Mouse (Mus musculus): ENCODE results near the gene Cdkn1c. TPM values are rescaled to one million over a fixed set of nuclear protein-coding genes. Genes with fewer than 3 reads are reported as not detected.

Cdkn1c gene
- polyA plus RNA-seq, 1 experiment from 2014 or later = 275 TPM

GRCm38 (mm10) chr7:143428814-143429499 is 31.9 kb downstream of the Cdkn1c start:
- H3K36me3 ChIP-seq = no peaks in the 10 kb centered on the region
- H3K27ac ChIP-seq (replicated peaks) = no peak overlapping the region
- no peak overlapping the region for H3K4me2 ChIP-seq
- H3K27me3 ChIP-seq (replicated peaks) = no peaks in the 10 kb centered on the region; the same call in none of the 2 replicates
- WGBS = 39% methylated on average over 2 of the region's 2 CpGs
- no peak for ATAC-seq (ENCODE audit: low FRiP score)
- H3K9me3 ChIP-seq (replicated peaks) = no peaks in the 10 kb centered on the region
- H3K4me1 ChIP-seq = peaks cover 22% of the 10 kb centered on the region
- H3K9ac ChIP-seq (replicated peaks) = no peak overlapping the region
- H3K4me3 ChIP-seq (replicated peaks) = no peak overlapping the region

- no peak overlapping the region for H3K4me3 ChIP-seq (replicated peaks)
- ATAC-seq (ENCODE audit: low FRiP score) = peak; percentile 73
- no peaks in the 10 kb centered on the region; the same call in none of the 2 replicates for H3K27me3 ChIP-seq (replicated peaks)
- H3K4me2 ChIP-seq = no peak overlapping the region
- 17% methylated on average over 23 of the region's 23 CpGs for WGBS
- H3K27ac ChIP-seq (replicated peaks) = no peak overlapping the region
- peaks cover 19% of the 10 kb centered on the region for H3K4me1 ChIP-seq
- no peaks in the 10 kb centered on the region for H3K9me3 ChIP-seq (replicated peaks)
- no peak overlapping the region for H3K9ac ChIP-seq (replicated peaks)
- H3K36me3 ChIP-seq = no peaks in the 10 kb centered on the region
Observed at GRCm38 (mm10) chr7:143428142-143428813, 32.6 kb downstream of the Cdkn1c start.

DNA sequence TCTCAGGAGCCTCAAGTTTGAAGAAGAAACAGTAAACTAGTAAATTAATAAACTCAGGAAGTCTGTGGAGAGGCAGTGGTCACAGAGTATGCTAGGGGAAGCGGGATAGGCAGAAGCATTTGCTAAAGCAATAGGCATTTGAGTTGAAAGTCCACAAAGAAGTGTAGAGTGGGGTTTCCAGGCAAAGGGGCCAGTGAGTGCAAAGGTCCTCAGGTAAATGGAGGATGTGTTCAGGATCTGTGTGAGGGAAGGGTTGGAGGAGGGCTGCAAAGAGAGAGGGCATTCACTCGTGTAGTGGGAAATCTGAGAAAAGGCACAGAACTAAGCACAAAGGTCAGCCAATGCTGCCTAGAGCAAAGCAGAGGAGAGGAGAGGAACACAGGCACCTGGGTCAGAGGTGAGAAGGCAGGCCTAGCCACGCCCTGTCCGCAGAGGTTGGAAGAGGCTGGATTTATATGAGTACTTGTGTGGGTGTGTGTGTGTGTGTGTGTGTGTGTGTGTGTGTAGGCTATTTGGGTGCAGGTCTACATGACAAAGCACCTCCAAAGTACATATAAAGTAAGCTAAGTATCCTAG is 41.2 kb downstream of the Cdkn1c start:
- Histone ChIP-seq H3K27ac (replicated peaks) (no peak overlapping the region), H3K36me3 (no peaks in the 10 kb centered on the region), H3K9me3 (replicated peaks) (no peaks in the 10 kb centered on the region), H3K4me2 (no peak overlapping the region), H3K9ac (replicated peaks) (no peak overlapping the region), H3K27me3 (replicated peaks) (no peaks in the 10 kb centered on the region), H3K4me3 (replicated peaks) (no peak overlapping the region), H3K4me1 (no peaks in the 10 kb centered on the region)
- 86% methylated on average over 4 of the region's 4 CpGs for WGBS
- no peak for ATAC-seq (ENCODE audit: low FRiP score)

DNA sequence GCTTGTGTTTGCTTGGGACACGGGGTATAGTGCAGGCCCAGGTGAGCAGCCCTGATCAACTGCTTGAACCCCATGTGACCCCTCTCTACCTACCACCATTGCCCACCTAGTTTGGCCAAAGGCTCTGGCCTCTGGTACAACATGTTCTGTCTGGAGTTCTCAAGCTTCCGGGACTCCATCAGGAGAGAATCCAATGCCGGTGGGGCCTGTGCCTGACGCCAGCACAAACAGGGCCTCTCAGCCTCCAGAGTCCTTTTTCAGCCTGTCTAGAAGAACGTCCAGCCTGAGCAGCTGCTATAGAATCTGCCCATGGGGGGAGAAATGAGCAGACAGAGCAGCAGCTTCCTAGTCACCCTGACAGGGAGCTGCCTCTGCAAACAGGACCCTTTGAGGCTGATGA is 43.0 kb downstream of the Cdkn1c start:
- no peaks in the 10 kb centered on the region for H3K9me3 ChIP-seq (replicated peaks)
- H3K4me3 ChIP-seq (replicated peaks) = no peak overlapping the region
- ATAC-seq (ENCODE audit: low FRiP score) = no peak
- no peaks in the 10 kb centered on the region for H3K4me1 ChIP-seq
- H3K4me2 ChIP-seq = no peak overlapping the region
- no peaks in the 10 kb centered on the region for H3K36me3 ChIP-seq
- H3K27ac ChIP-seq (replicated peaks) = no peak overlapping the region
- WGBS = 76% methylated on average over 5 of the region's 5 CpGs
- H3K27me3 ChIP-seq (replicated peaks) = no peaks in the 10 kb centered on the region
- no peak overlapping the region for H3K9ac ChIP-seq (replicated peaks)

DNA sequence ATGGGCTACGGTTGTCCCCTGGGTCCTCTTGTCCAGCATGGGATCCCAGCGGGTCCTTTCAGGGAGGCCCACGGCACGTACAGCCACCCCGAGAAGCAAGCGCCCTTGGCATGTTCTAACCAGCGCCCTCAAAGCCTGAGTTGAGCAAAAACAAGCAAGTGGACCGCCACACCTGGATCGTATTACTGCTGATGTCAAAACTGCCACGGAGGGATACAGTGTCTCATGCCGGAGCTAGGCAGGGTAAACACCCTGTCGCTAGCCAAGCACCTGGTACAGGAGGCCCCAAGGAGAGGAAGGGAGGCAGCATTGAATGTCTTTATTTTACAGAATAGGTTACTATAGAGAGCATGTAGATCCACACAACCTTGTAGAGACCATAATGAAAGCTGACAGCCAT is 44.4 kb downstream of the Cdkn1c start:
- H3K4me1 ChIP-seq = no peaks in the 10 kb centered on the region
- H3K4me2 ChIP-seq = no peak overlapping the region
- ATAC-seq (ENCODE audit: low FRiP score) = no peak
- no peak overlapping the region for H3K27ac ChIP-seq (replicated peaks)
- H3K9ac ChIP-seq (replicated peaks) = no peak overlapping the region
- no peak overlapping the region for H3K4me3 ChIP-seq (replicated peaks)
- H3K36me3 ChIP-seq = no peaks in the 10 kb centered on the region
- no peaks in the 10 kb centered on the region for H3K9me3 ChIP-seq (replicated peaks)
- whole genome bisulfite sequencing = 87% methylated on average over 12 of the region's 12 CpGs
- H3K27me3 ChIP-seq (replicated peaks) = no peaks in the 10 kb centered on the region

GRCm38 (mm10) chr7:143415070-143415469 is 45.8 kb downstream of the Cdkn1c start:
- 61% methylated on average over 4 of the region's 4 CpGs for WGBS
- Histone ChIP-seq H3K36me3 (no peaks in the 10 kb centered on the region), H3K4me3 (replicated peaks) (no peak overlapping the region), H3K4me1 (no peaks in the 10 kb centered on the region), H3K27ac (replicated peaks) (no peak overlapping the region), H3K27me3 (replicated peaks) (no peaks in the 10 kb centered on the region), H3K9me3 (replicated peaks) (no peaks in the 10 kb centered on the region), H3K9ac (replicated peaks) (no peak overlapping the region), H3K4me2 (no peak overlapping the region)
- no peak for ATAC-seq (ENCODE audit: low FRiP score)

DNA sequence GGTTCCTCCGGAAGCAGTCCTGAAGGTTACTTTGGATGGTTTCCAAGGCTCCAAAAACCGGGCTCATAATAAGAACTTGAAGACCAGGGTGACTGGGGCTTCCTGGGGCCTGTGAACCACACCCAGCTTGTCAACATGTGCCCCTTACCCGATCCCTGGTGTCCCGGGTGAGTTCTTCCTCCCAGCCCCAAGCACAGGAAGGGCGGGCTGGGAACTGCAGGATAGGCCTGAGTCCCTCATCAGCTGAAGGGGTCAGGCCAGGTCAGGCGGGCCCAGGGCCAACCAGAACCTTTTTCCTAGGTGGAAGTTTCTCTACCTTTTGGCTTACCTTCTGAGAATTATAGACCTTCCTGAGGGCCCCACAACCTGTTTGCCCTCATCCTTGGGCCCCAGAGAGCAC is 48.2 kb downstream of the Cdkn1c start:
- ATAC-seq (ENCODE audit: low FRiP score) = no peak
- Histone ChIP-seq H3K4me3 (replicated peaks) (no peak overlapping the region), H3K9ac (replicated peaks) (no peak overlapping the region), H3K36me3 (no peaks in the 10 kb centered on the region), H3K4me2 (no peak overlapping the region), H3K27me3 (replicated peaks) (no peaks in the 10 kb centered on the region), H3K4me1 (peaks cover 15% of the 10 kb centered on the region), H3K9me3 (replicated peaks) (no peaks in the 10 kb centered on the region), H3K27ac (replicated peaks) (no peak overlapping the region)
- WGBS = 84% methylated on average over 6 of the region's 6 CpGs

DNA sequence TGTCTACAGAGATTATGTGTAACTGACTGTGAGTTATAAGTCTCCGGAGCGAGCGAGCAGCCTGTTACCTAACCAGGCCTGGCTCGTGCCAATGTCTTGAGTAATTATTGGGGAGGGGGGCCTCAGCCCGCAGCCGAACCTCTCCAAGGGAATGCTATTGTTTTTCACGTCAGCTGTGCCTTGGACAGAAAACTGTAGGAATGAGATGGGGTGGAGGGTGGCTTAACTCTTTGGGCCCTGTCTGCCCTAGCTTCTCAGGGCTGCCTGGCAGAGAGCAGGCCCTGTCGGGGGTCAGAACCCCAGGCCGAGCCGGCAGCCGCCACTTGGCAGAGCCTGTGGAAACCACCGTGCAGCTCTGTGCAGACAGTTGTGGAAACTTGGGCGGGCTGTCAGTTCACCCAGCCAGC is 52.2 kb downstream of the Cdkn1c start:
- H3K4me2 ChIP-seq = no peak overlapping the region
- no peaks in the 10 kb centered on the region for H3K9me3 ChIP-seq (replicated peaks)
- H3K27ac ChIP-seq (replicated peaks) = peak overlapping the region; percentile 23; the same call in 1 of the 2 replicates
- no peaks in the 10 kb centered on the region for H3K27me3 ChIP-seq (replicated peaks)
- no peak overlapping the region for H3K4me3 ChIP-seq (replicated peaks)
- H3K9ac ChIP-seq (replicated peaks) = no peak overlapping the region
- WGBS = 27% methylated on average over 13 of the region's 13 CpGs
- ATAC-seq (ENCODE audit: low FRiP score) = peak; percentile 35
- peaks cover 15% of the 10 kb centered on the region for H3K4me1 ChIP-seq
- no peaks in the 10 kb centered on the region for H3K36me3 ChIP-seq

Other genes with a start within 250 kb of the Cdkn1c start
- gene Slc22a18, start 12.7 kb upstream of the Cdkn1c start, polyA plus RNA-seq (2015; fragmentation: Nextera tagmentation; extraction: Ambion mirVana) = 0.61 and 2.0 TPM in 2 replicates
- gene Phlda2, start 42.1 kb upstream of the Cdkn1c start, polyA plus RNA-seq (2015; fragmentation: Nextera tagmentation; extraction: Ambion mirVana) = 1.0 and 1.3 TPM in 2 replicates
- 299 and 302 TPM in 2 replicates for gene Nap1l4, start 88.1 kb upstream of the Cdkn1c start, polyA plus RNA-seq (2015; fragmentation: Nextera tagmentation; extraction: Ambion mirVana)
- gene Cars, start 139.0 kb upstream of the Cdkn1c start, polyA plus RNA-seq (2015; fragmentation: Nextera tagmentation; extraction: Ambion mirVana) = 70.3 and 72.4 TPM in 2 replicates
- 0.20 and 0.75 TPM in 2 replicates for gene Tnfrsf26, start 167.7 kb upstream of the Cdkn1c start, polyA plus RNA-seq (2015; fragmentation: Nextera tagmentation; extraction: Ambion mirVana)
- 3.9 and 5.3 TPM in 2 replicates for gene Tnfrsf22, start 188.6 kb upstream of the Cdkn1c start, polyA plus RNA-seq (2015; fragmentation: Nextera tagmentation; extraction: Ambion mirVana)
- 0.93 and 1.4 TPM in 2 replicates for gene Tnfrsf23, start 224.8 kb upstream of the Cdkn1c start, polyA plus RNA-seq (2015; fragmentation: Nextera tagmentation; extraction: Ambion mirVana)

Data from neural tube, embryonic 15.5 days (tissue).